Mouse (Mus musculus) kidney, adult 2 months (tissue): Measurements from ENCODE around the gene Trpm3. TPM values are rescaled to one million over a fixed set of nuclear protein-coding genes. Genes with fewer than 3 reads are reported as not detected.
A peak's percentile ranks its signal among the peaks of the same experiment; 100 is the strongest.

Experiments
- DNase-seq: peaks from one replicate; pipeline ENCODE4 v3.0.0; 2021
- H3K27ac ChIP-seq: fragments of 200-500 bp; 2 replicates; pipeline ENCODE4 v1.5.1; 2012; ENCODE audit warnings: low read depth, low read length, control low read depth, inconsistent platforms; ENCODE audit not compliant: insufficient read depth
- H3K27me3 ChIP-seq: fragments of 200-500 bp; replicated peaks from 2 replicates; pipeline ENCODE4 v1.6.1; 2012; ENCODE audit warnings: mild to moderate bottlenecking, moderate library complexity, low read length, inconsistent platforms; ENCODE audit not compliant: control insufficient read depth, insufficient read depth
- H3K36me3 ChIP-seq: fragments of 200-500 bp; 2 replicates; pipeline ENCODE4 v1.6.1; 2012; ENCODE audit warnings: mild to moderate bottlenecking, moderate library complexity, low read length, inconsistent platforms; ENCODE audit not compliant: control insufficient read depth, insufficient read depth
- H3K4me1 ChIP-seq: fragments of 200-500 bp; 2 replicates; pipeline ENCODE4 v1.6.1; 2011; ENCODE audit warnings: low read length; ENCODE audit not compliant: control insufficient read depth, insufficient read depth
- H3K4me3 ChIP-seq: fragments of 200-500 bp; 2 replicates; pipeline ENCODE4 v1.5.1; 2011; ENCODE audit warnings: mild to moderate bottlenecking, low read depth, low read length, control low read depth; ENCODE audit not compliant: insufficient read depth
- CTCF ChIP-seq: fragments of 200-500 bp; conservative IDR thresholded peaks from 2 replicates; pipeline ENCODE4 v1.5.1; 2011; ENCODE audit warnings: low read depth, mild to moderate bottlenecking, control low read depth, low read length, moderate library complexity, mixed read lengths; ENCODE audit not compliant: insufficient read depth, insufficient read length
- POLR2A ChIP-seq: fragments of 200-500 bp; IDR thresholded peaks from one replicate; pipeline ENCODE4 v1.6.1; 2011; ENCODE audit warnings: low read depth, low read length, control low read depth
- WGBS: fragments of 180-500 bp; shearing (Covaris S2); methylation state at CpG from one replicate; pipeline ENCODE4 v1.1.7; 2018; 5-methylcytosine and 5-hydroxymethylcytosine counted together
- polyA plus RNA-seq: library from polyadenylated mRNA; depleted of rRNA; stranded (reverse); fragments of >200 nt; gene quantifications from 2 replicates; pipeline ENCODE4 v1.2.3, GENCODE M21; 2012

Trpm3 gene
- polyA plus RNA-seq, 1 experiment = 0.80 TPM

GRCm38 (mm10) chr19:22869853-22870252 lies 731.0 kb downstream of the Trpm3 start:
- Histone ChIP-seq H3K4me3 (no peak overlapping the region), H3K4me1 (no peaks in the 10 kb centered on the region), H3K27me3 (no peaks in the 10 kb centered on the region), H3K27ac (no peak overlapping the region), H3K36me3 (no peaks in the 10 kb centered on the region)
- WGBS = 86% methylated on average over 2 of the region's 2 CpGs
- no peak for DNase-seq
- TF ChIP-seq CTCF (no peak), POLR2A (no peak)

DNA sequence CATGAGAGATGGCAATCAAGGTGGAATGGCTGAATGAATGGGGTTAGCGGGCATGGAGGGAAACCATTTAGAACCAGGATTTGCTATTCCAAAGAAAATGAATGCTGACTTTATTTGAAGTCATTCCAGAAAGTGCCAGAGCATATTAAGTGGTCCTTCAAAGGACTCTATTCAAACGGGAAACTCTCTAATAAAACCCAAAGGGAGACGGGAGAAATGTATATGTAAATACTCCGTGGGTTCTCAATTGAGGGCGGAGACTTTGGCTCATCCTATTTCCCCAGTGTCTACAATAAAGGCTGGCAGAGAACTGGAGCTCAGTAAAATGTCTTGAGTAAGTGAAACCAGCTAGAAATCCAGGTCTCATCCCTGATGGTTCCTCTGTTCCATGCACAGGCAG lies 733.6 kb downstream of the Trpm3 start:
- TF ChIP-seq POLR2A (no peak), CTCF (no peak)
- WGBS = 64% methylated on average over 5 of the region's 5 CpGs
- H3K27ac ChIP-seq = no peak overlapping the region
- H3K36me3 ChIP-seq = no peaks in the 10 kb centered on the region
- no peak for DNase-seq
- no peaks in the 10 kb centered on the region for H3K27me3 ChIP-seq
- H3K4me3 ChIP-seq = no peak overlapping the region
- no peaks in the 10 kb centered on the region for H3K4me1 ChIP-seq

DNA sequence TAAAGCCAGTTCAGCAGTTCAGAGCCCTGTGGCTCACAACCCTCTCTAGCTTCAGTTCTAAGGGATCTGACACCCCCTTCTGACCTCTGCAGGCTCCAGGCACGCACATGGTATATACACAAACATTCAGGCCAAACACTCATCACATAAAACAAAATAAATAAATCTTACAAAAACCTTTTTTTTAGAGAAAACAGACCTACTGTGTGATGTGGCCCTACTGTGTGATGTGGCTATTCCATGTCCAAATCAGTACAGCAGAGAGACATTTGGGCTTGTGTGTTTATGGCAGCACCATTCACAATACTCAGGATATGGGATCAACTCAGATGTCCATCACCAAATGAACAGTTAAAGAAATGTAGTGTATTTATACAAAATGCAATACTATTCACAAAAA lies 741.4 kb downstream of the Trpm3 start:
- DNase-seq = no peak
- H3K27me3 ChIP-seq = no peaks in the 10 kb centered on the region
- no peak overlapping the region for H3K27ac ChIP-seq
- WGBS = 73% methylated on average over 1 of the region's 1 CpGs
- no peaks in the 10 kb centered on the region for H3K36me3 ChIP-seq
- no peak for TF ChIP-seq POLR2A
- TF ChIP-seq CTCF = no peak
- no peaks in the 10 kb centered on the region for H3K4me1 ChIP-seq
- no peak overlapping the region for H3K4me3 ChIP-seq

DNA sequence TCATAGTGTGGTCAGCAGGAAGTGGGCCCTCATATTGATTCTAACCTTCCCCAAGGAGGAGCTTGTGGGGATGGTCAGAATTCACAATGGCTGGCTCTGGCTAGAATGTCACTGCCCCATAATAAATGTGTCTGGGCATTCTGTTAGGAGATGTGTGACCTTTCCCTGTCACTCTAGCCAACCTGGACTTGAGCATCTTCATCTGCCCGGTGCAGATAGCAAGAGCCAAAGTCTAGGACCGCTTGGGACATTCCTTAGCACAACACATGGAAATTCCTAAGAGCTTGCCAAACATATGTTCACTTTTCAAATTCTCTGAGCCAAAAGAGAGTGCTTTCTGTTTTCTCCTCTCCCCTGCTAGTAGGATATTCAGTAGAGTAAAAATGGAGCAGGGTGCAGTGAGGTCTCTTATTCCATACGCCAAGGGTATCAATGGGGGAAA lies 743.8 kb downstream of the Trpm3 start:
- Histone ChIP-seq H3K36me3 (no peaks in the 10 kb centered on the region), H3K27ac (no peak overlapping the region), H3K4me3 (no peak overlapping the region), H3K27me3 (no peaks in the 10 kb centered on the region), H3K4me1 (no peaks in the 10 kb centered on the region)
- 60% methylated on average over 3 of the region's 3 CpGs for WGBS
- no peak for TF ChIP-seq CTCF
- DNase-seq = no peak

DNA sequence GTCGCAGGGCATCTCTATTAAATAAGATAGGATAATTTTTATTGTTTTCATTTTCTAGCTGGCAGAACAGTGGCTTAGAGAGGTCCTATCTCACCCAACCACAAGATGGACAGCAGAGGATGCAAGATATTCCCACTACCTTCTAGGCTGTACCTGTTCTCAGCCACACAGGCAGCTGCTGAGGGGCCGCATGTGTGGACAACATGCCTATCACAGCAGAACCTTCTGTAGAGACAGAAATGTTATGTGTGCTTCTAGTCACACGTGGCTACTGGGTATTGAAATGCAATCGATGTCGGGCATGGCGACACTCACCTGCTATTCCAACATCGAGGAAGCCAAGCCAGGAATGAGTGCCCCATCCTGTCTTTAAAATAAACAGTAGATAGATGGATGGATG lies 744.3 kb downstream of the Trpm3 start:
- H3K27me3 ChIP-seq = no peaks in the 10 kb centered on the region
- no peaks in the 10 kb centered on the region for H3K36me3 ChIP-seq
- TF ChIP-seq CTCF (no peak), POLR2A (no peak)
- no peak for DNase-seq
- no peaks in the 10 kb centered on the region for H3K4me1 ChIP-seq
- no peak overlapping the region for H3K4me3 ChIP-seq
- WGBS = 88% methylated on average over 7 of the region's 7 CpGs
- H3K27ac ChIP-seq = no peak overlapping the region

DNA sequence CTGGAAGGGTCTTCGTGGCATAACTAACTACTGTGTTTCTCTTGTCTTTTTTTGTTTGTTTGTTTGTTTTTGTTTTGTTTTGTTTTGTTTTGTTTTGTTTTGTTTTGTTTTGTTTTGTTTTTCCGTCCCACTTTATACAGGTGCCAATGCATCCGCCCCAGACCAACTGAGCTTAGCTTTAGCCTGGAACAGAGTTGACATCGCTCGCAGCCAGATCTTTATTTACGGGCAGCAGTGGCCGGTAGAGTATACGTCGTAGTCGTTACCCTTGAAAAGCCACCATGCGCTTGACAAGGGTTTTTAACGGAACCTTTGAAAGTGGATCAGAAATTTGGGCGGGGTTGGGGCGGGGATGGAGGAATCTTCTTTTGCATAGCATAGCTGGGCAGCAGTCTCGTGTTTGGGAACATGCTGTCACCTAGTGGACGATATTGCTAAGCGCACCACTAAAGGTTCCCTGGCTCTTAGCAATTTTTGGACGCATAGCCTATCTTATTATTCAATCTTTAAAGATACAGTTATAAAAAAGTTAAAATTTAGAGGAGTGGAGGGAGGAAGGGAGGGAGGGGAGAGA lies 745.0 kb downstream of the Trpm3 start:
- H3K36me3 ChIP-seq = no peaks in the 10 kb centered on the region
- 21% methylated on average over 18 of the region's 18 CpGs for WGBS
- H3K27me3 ChIP-seq = no peaks in the 10 kb centered on the region
- no peak overlapping the region for H3K27ac ChIP-seq
- H3K4me3 ChIP-seq = no peak overlapping the region
- DNase-seq = peak; percentile 38
- no peaks in the 10 kb centered on the region for H3K4me1 ChIP-seq
- no peak for TF ChIP-seq POLR2A
- peak; percentile 81 for TF ChIP-seq CTCF

GRCm38 (mm10) chr19:22884357-22884756 lies 745.5 kb downstream of the Trpm3 start:
- no peak overlapping the region for H3K4me3 ChIP-seq
- H3K4me1 ChIP-seq = no peaks in the 10 kb centered on the region
- no peaks in the 10 kb centered on the region for H3K36me3 ChIP-seq
- DNase-seq = peak; percentile 14
- no peak overlapping the region for H3K27ac ChIP-seq
- TF ChIP-seq CTCF (0 out of 2 replicates have a peak, but pooled peaks have one; percentile 8), POLR2A (no peak)
- 53% methylated on average over 11 of the region's 11 CpGs for WGBS
- H3K27me3 ChIP-seq = no peaks in the 10 kb centered on the region
